Mouse (Mus musculus) G1E-ER4 (cell line): ENCODE data around the gene Nyap1. TPM values are rescaled to one million over a fixed set of nuclear protein-coding genes. Genes with fewer than 3 reads are reported as not detected.

Experiments used
- GATA1 ChIP-seq: IDR thresholded peaks from one replicate; pipeline ENCODE4 v1.8.0; 2012; ENCODE audit warnings: low read length, inconsistent platforms
- polyA plus RNA-seq: library from polyadenylated mRNA; stranded (reverse); fragments of >175 nt; gene quantifications from 2 replicates; pipeline ENCODE4 v1.2.3, GENCODE M21; 2012

The Nyap1 gene
- polyA plus RNA-seq, 1 experiment, result 1.4 TPM

DNA sequence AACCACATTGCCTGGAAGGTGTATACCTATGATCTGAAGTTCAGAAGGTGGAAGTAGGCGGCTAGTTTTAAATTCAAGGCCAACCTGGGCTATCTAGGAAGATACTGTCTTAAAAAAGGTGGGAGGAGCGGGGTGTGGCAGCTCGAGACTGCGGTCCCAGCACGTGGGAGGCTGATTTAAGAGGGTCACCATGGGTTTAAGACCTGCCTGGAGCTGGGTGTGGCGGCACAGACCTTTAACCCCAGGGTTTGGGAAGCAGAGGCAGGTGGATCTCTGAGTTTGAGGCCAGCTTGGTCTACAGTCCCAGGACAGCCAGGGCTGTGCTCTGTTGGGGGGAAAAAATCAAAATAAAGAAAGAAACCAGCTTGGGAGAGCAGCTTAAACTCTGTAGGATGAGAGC lies 10.6 kb upstream of the Nyap1 start:
- no peak for TF ChIP-seq GATA1

DNA sequence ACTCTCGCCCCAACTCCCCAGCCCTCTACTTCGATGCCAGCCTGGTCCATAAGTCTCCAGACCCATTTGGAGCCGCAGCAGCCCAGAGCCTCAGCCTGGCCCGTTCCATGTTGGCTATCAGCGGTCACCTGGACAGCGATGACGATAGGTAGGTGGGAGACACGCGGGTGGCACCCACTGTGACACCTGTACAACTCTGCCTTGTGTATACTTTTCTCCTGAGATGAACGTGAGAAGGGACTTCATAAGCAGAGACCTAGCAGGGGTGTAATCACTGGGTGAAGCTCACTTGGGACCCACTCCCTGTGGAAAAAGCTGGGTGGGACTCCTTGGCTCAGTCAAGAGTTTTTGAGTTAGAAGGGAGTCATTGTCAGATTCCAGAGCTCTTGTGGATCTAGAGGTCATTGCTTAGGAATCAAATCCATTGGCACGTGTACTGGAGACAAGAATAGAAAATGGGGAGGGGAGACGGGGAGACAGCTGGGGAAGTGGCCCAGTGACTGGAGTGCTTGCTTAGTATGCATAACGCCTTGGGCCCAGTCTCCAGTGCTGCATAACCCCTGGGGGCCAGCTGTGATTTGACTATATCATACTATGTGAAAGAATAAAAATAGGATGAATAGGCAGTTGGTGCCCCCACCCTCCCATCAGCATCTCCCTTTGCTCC lies 9.9 kb upstream of the Nyap1 start:
- no peak for TF ChIP-seq GATA1

DNA sequence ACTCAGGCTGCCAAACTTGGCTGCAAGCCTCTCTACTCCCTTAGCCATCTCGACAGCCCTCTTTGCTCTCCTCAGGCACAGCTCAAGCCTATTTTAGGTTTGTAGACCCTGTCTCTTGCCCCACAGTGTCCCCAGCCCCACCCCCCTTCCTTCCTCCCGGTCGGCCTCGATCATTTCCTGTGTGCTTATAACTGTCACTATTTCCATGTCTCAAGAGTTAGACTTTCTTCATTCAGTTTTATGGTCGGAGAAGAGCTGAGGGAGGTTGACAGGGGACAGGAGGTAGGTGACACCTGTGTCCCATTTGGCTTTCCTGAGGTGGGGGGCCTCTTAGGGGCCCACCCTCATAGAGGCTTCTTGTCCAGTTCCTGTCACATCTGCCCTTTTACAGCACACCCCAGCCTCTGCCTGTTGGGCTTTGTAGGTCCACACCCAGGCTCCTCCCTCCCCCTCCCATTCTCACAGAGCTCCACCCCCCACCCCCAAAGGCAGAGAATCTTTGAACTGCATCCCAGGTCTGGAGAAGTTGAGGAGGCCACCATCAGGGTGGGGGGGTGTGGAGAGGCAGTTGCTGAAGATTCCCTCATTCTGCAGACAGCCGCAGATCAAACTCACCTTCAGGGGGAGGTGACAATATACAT lies 7.9 kb upstream of the Nyap1 start:
- TF ChIP-seq GATA1, result no peak

DNA sequence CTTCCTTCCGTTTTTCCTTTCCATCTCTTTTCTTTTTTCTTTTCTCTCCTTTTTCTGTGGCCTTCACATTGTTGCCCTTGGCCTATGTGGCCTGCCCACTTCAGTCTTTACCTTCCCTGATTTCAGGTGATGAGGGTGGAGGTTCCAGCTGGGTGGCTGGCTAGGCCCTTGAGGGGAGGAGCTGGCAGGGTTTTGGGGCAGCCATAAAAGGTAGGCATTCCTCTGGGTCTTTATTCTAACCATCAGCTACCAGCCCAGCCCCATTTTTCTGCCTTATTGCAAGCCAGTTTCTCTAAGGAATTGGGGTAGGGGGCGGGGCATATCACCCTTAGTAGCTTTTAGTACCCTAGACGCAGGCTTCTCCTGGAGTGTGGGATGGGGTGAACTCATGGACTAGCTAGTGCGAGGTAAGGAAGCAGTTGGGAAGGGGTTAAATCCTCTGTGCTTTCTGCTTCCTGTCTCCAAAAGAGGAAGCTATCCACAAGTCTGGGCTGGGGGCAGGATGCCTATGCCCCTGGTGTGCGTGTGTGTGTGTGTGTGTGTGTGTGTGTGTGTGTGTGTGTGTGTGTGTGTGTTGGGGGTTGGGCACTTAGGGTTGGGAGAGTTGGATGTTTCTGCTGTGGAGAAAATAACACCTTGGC lies 6.8 kb upstream of the Nyap1 start:
- TF ChIP-seq GATA1, result no peak

DNA sequence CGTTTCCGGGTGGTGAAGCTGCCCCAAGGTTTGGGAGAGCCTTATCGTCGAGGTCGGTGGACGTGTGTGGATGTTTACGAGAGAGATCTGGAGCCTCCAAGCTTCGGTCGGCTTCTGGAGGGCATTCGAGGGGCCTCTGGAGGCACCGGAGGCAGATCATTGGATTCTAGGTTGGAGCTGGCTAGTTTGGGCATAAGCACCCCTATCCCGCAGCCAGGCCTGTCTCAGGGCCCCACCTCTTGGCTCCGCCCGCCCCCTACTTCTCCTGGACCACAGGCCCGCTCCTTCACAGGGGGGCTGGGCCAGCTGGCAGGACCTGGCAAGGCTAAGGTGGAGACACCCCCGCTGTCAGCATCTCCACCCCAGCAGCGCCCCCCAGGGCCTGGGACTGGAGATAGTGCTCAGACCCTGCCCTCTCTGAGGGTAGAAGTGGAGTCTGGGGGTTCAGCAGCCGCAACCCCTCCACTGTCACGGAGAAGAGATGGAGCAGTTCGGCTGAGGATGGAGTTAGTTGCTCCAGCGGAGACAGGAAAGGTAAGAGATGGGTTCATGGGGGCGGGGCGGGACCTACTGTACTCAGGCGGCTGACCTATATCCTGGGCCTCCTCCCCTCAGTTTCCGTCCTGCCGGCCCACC lies 6.0 kb upstream of the Nyap1 start:
- no peak for TF ChIP-seq GATA1

DNA sequence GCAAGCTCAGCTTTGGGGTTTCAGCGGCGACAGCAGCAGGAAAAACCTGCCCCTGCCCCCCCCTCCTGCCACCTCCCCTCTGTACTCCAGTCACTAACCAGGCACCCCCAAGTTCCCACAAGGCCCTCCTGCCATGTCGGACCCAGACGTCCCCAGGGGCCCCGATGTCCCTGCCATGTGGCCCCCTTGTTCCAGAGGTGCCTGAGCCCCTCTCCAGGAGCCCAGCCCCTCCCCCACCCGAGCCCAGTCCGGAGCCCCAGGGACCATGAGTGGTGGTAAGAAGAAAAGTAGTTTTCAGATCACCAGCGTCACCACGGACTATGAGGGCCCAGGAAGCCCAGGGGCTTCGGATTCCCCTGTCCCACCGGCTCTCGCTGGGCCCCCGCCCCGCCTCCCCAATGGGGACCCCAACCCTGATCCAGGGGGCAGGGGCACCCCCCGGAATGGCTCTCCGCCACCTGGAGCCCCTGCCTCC lies 5.5 kb upstream of the Nyap1 start:
- TF ChIP-seq GATA1, result no peak

DNA sequence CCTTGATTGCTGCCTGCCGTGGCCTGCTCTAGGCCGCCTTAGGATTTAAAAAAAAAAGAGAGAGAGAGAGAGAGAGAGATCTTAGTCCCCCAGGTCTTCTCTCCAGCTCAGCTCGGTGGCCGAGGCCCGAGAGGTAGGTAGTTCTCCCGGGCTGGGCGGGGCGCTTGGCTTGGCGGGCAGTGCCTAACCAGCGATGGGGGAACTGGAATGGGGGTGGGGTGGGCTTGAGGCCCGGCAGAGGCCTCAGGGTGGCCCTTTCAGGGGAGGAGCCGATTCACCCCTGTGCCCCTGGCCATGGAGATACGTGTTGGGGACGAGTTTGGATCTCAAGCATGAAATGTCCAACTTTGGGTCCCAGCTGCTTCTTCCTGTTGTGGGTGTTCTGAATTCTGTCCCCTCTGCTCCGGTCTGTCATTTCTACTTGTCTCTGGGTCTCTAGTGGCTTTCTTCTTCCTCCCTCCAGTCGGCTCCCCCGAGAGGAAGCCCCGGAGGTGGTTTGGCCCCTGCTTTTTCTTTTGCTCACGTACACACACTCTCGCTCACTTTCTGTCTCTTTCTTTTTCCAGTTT lies 5.0 kb upstream of the Nyap1 start:
- no peak for TF ChIP-seq GATA1

DNA sequence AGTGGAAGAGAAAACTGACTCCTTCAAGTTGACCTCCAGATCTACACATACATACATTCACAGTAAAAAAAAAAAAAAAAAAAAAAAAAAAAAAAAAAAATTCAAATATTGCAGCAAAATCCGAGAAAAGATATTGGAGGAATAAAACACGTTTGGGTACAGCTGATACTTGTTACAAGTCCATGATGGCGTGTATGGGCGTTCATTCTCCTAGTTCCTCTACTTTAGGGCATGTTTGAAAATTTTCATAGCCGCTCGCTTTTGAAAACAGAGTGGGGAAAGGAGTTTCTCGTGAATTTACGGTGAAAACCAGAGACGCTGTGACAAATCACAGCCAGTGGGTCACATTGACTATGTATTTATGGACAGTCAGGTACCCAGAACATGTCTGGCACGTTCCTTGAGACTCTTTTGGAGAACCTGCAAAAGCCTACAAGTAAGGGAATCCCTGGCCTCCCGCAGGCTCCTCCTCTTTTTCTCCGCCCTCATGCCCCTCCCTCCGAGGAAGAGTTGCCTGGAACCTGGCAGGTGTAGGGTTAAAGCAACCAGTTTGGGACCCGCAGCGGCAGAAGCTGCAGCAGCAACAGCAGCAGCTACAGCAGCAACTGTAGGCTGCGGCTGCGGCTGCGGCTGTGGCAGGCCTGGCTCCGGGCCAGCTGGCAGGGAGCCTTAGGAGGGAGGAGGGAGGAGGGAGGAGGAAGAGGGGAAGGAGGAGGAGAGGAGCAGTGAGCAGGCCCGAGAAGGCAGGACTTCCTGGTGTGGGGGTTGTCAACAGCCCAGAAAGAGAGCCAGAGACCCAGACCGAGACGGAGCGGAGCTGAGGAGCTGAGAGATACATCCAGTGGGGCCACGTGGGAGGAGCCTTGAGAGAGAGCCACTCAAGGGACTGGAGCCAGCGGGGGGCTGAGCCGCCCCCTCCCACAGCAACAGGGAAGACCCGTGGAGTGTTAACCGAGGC lies 4.1 kb upstream of the Nyap1 start, which contains the start of gene Tsc22d4:
TSS of gene Tsc22d4 (plus strand) at position 517 of the 958 bp plus-strand sequence.
- no peak for TF ChIP-seq GATA1

DNA sequence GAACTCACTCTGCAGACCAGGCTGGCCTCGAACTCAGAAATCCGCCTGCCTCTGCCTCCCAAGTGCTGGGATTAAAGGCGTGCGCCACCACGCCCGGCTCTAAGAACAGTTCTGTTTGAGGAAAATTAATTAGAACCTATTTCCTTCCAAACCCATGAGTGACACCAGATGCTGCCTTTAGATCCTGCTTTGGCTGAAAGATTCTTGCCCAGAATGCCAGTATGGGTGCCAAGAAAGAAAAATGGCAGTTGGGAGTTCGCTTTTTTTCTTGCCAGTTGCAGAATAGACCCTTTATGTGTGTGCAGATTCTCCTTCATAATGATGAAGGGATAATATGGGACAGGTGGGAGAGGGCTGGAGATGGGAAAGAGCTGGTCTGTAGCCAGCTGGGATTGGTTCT lies 2.8 kb upstream of the Nyap1 start:
- no peak for TF ChIP-seq GATA1

DNA sequence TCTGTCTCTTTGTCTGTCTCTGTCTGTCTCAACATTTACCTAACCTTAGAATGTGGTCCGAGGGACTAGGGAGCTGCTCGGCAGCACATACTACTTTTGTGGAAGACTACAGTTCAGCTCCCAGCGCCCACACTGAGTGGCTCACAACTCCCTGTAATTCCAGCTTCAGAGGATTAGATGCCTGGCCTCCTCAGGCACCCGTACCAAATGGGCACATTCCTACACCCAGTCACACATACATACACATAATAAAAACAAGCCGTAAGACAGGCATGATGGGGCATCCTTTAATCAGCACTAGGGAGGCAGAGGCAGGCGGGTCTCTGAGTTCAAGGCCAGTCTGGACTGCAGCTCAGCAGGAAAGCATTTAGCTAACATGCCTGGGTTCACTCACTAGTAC lies 1.4 kb upstream of the Nyap1 start:
- TF ChIP-seq GATA1, result no peak

DNA sequence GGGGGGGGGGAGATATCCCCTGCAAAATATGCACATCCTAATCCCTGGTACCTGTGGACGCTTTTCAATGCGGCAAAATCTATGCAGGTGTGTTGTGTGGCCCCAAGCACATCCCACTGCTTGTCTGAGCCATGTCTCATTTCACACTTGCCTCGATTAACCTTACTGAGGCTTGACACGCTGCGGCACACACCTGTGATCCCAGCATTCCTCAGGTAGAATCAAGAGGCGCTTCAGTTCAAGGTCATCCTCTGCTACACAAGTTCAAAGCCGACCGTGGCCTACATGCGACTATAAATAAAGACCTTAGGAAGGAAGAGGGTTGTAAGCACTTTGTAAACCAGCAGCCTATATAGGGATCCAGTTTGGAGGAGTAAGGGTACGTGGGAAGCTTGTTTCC lies 641 bp upstream of the Nyap1 start:
- no peak for TF ChIP-seq GATA1

DNA sequence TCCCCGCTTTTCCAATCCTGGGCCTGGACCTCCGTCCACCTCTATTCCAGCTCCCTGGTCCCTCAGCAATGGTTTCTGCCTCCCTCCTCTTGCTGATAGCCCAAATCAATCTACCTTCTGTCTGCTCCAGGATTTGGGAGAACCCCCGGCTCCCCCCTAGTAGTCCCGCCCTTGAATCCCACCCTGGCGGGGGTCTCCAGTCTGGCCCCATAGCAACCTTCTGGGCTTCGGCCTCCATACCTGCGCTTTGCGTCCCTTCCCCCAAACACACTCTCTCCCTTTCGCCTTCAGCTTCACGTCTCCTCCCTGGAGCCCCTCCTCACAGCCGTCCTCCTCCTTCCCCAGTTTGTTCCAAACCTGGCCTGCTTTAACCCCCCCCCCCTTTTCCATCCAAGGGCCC lies 901 bp downstream of the Nyap1 start:
- TF ChIP-seq GATA1, result no peak

DNA sequence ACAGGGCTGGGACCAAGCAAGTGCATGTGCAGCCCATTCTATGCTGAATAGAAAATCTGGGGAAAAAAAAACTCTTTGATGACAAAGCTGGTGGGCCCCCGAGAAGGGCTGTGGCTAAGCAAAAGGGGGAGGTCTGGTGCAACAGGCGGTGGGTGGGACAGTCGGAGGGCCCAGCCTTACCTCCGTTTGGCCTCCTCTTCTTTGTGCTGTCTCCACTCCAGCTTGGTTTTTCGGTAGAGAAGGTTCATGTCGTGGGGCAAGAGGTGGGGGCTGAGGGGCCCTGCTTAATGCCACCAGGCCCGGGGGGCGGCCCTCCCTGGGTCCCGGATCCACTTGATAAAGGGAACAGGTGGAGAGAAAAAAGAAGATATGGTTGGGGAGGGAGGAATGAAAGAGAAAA lies 1.9 kb downstream of the Nyap1 start:
- no peak for TF ChIP-seq GATA1

DNA sequence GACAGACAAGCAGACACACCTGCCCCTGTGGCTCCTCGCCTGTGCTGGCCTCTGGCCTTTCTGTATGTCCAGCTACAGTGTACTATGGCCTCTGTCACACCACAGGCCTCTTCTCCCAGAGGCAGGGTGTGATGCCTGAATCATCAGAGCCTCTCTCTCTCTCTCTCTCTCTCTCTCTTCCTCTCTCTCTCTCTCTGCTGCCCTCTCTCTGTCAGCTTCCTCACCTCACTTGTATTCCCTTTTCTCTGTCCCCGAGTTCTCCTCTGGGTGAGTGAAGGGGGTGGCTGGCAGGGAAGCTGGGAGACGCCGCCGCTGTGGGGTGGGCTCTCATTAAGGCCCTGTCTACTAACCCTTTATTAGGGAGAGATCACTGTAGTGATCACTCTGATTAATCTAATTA lies 2.9 kb downstream of the Nyap1 start:
- no peak for TF ChIP-seq GATA1
